Mouse (Mus musculus) CD4-positive, CD25-positive, alpha-beta regulatory T cell, adult 2 months (primary cell): ENCODE results near the gene Txndc8.

Experiments
- DNase-seq: peaks from one replicate; pipeline ENCODE4 v3.0.0-alpha.2; 2012; ENCODE audit warnings: low read depth, low spot score

Gene Txndc8

GRCm38 (mm10) chr4:58009024-58009423 is at the start of gene Txndc8:
TSS of gene Txndc8 (minus strand) at chr4:58009124.
- DNase-seq: no peak

GRCm38 (mm10) chr4:58055653-58056052 is 46.7 kb upstream of the Txndc8 start:
- no peak for DNase-seq

- DNase-seq: no peak
Measured at GRCm38 (mm10) chr4:58054441-58054840, 45.5 kb upstream of the Txndc8 start.

GRCm38 (mm10) chr4:58050746-58051145 is 41.8 kb upstream of the Txndc8 start:
- DNase-seq: peak; percentile 19

- DNase-seq: no peak
Measured at GRCm38 (mm10) chr4:58050276-58050675, 41.4 kb upstream of the Txndc8 start.

GRCm38 (mm10) chr4:58044833-58045232 is 35.9 kb upstream of the Txndc8 start:
- no peak for DNase-seq

GRCm38 (mm10) chr4:58044356-58044755 is 35.4 kb upstream of the Txndc8 start:
- no peak for DNase-seq

- DNase-seq: no peak
Measured at GRCm38 (mm10) chr4:58040093-58040492, 31.2 kb upstream of the Txndc8 start.

GRCm38 (mm10) chr4:58037096-58037705 is 28.3 kb upstream of the Txndc8 start:
- no peak for DNase-seq

- no peak for DNase-seq
Measured at GRCm38 (mm10) chr4:58034663-58035062, 25.7 kb upstream of the Txndc8 start.

GRCm38 (mm10) chr4:58032714-58033113 is 23.8 kb upstream of the Txndc8 start:
- DNase-seq: no peak

GRCm38 (mm10) chr4:58003501-58003900 is 5.4 kb downstream of the Txndc8 start:
- no peak for DNase-seq

- DNase-seq: no peak
Measured at GRCm38 (mm10) chr4:57991425-57991824, 17.5 kb downstream of the Txndc8 start.

- DNase-seq: no peak
Measured at GRCm38 (mm10) chr4:57974400-57975117, 34.4 kb downstream of the Txndc8 start.

- no peak for DNase-seq
Measured at GRCm38 (mm10) chr4:57973592-57974268, 35.2 kb downstream of the Txndc8 start.

- no peak for DNase-seq
Measured at GRCm38 (mm10) chr4:57970285-57970684, 38.6 kb downstream of the Txndc8 start.

GRCm38 (mm10) chr4:57967195-57967594 is 41.7 kb downstream of the Txndc8 start:
- no peak for DNase-seq

GRCm38 (mm10) chr4:57965516-57965915 is 43.4 kb downstream of the Txndc8 start:
- no peak for DNase-seq

GRCm38 (mm10) chr4:57964143-57964542 is 44.8 kb downstream of the Txndc8 start:
- no peak for DNase-seq

- no peak for DNase-seq
Measured at GRCm38 (mm10) chr4:57959056-57959455, 49.9 kb downstream of the Txndc8 start.

- peak; percentile 28 for DNase-seq
Measured at GRCm38 (mm10) chr4:57958098-57958497, 50.8 kb downstream of the Txndc8 start.

GRCm38 (mm10) chr4:57957200-57958085 is 51.5 kb downstream of the Txndc8 start:
- DNase-seq: no peak
